ENCODE assay signal across 11 mouse cellular contexts in the genomic region with DNA sequence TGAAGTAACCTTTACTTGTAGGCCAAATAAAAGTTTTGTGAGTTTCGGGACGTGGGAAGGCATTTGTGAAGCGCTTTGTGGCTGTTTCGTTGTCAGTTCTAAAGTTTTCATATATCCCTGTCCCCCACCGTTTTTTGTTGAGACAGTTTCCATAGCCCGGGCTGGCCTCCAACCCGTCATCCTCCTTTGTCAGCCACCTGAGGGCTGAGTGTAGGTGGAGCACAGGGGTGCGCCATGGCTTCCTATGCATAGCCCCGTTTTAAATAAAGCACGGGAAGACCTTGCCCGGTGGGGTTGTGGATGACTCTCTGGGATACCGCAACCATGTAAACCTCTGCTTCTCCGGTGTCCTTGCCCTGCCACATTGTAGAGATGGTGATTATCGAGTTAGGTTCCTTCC. TPM values are rescaled to one million over a fixed set of nuclear protein-coding genes. Genes with fewer than 3 reads are reported as not detected.
DNase-seq lines count a peak whose midpoint lies in the region; ATAC-seq and TF ChIP-seq lines count a peak whose summit lies in the region.
"Had no signal": no experiment of that assay in that cellular context is flagged by ENCODE, and none has a peak within 500 bp of the region (broad histone marks: within the 10 kb centered on the region; RNA-seq: fewer than 3 reads in every experiment).

No protein-coding gene starts in this region.

- H3K4me2 ChIP-seq in forebrain, embryonic 14.5 days (ENCODE audit: low read length), result peak overlapping the region; percentile 93; the same call in 1 of the 2 replicates
- no peak overlapping the region for H3K4me2 ChIP-seq in forebrain, embryonic 12.5 days
- peak overlapping the region; percentile 93 for H3K4me2 ChIP-seq in liver, postnatal 0 days (ENCODE audit: low read depth, low read length)
- H3K4me2 ChIP-seq in liver, embryonic 12.5 days, result no peak overlapping the region
- H3K4me2 ChIP-seq in embryonic facial prominence, embryonic 15.5 days (replicated peaks), result peak overlapping the region; percentile 78
- H3K4me2 ChIP-seq in limb, embryonic 14.5 days (replicated peaks; ENCODE audit: low read depth, low read length, severe bottlenecking), result peak overlapping the region; percentile 56

- WGBS in forebrain, embryonic 14.5 days, result 78% methylated on average over 14 of the region's 14 CpGs
- 82% methylated on average over 14 of the region's 14 CpGs for WGBS in forebrain, embryonic 12.5 days
- WGBS in liver, postnatal 0 days (ENCODE audit: insufficient replicate concordance), result 82% methylated on average over 14 of the region's 14 CpGs
- WGBS in liver, embryonic 12.5 days (ENCODE audit: insufficient replicate concordance), result 70% methylated on average over 14 of the region's 14 CpGs
- WGBS in embryonic facial prominence, embryonic 15.5 days, result 71% methylated on average over 14 of the region's 14 CpGs
- WGBS in limb, embryonic 14.5 days, result 73% methylated on average over 14 of the region's 14 CpGs

- peaks cover 7% of the 10 kb centered on the region for H3K4me1 ChIP-seq in forebrain, embryonic 14.5 days (ENCODE audit: control insufficient read depth, insufficient read depth, low read length)
- peaks cover 17% of the 10 kb centered on the region for H3K4me1 ChIP-seq in forebrain, embryonic 12.5 days
- H3K4me1 ChIP-seq in liver, postnatal 0 days (ENCODE audit: insufficient read depth), result peaks cover 18% of the 10 kb centered on the region
- H3K4me1 ChIP-seq in liver, embryonic 12.5 days, result peaks cover 28% of the 10 kb centered on the region
- peaks cover 32% of the 10 kb centered on the region for H3K4me1 ChIP-seq in embryonic facial prominence, embryonic 15.5 days
- peaks cover 9% of the 10 kb centered on the region; the same call in 1 of the 2 replicates for H3K4me1 ChIP-seq in limb, embryonic 14.5 days (ENCODE audit: control insufficient read depth, insufficient read depth, low read length)

- H3K4me3 ChIP-seq in forebrain, embryonic 14.5 days (ENCODE audit: low read depth, low read length), result no peak overlapping the region
- H3K4me3 ChIP-seq in forebrain, embryonic 12.5 days (replicated peaks), result no peak overlapping the region
- peak overlapping the region; percentile 64; the same call in 1 of the 2 replicates for H3K4me3 ChIP-seq in liver, postnatal 0 days (ENCODE audit: low read depth, low read length)
- H3K4me3 ChIP-seq in liver, embryonic 12.5 days, result no peak overlapping the region
- H3K4me3 ChIP-seq in embryonic facial prominence, embryonic 15.5 days (replicated peaks), result peak overlapping the region; percentile 90
- peak overlapping the region; percentile 77; the same call in 1 of the 2 replicates for H3K4me3 ChIP-seq in limb, embryonic 14.5 days (replicated peaks; ENCODE audit: low read length)

- no peak for TF ChIP-seq POLR2A in limb, embryonic 14.5 days (IDR thresholded peaks at IDR 0.05; ENCODE audit: borderline replicate concordance, extremely low read depth, insufficient read depth, insufficient read length)

- no peaks in the 10 kb centered on the region for H3K27me3 ChIP-seq in forebrain, embryonic 14.5 days (replicated peaks; ENCODE audit: control insufficient read depth, insufficient read depth, low read length)
- no peaks in the 10 kb centered on the region for H3K27me3 ChIP-seq in forebrain, embryonic 12.5 days
- no peaks in the 10 kb centered on the region for H3K27me3 ChIP-seq in liver, postnatal 0 days (ENCODE audit: insufficient read depth, low read length)
- H3K27me3 ChIP-seq in liver, embryonic 12.5 days (replicated peaks), result peaks cover 14% of the 10 kb centered on the region
- H3K27me3 ChIP-seq in embryonic facial prominence, embryonic 15.5 days, result no peaks in the 10 kb centered on the region
- H3K27me3 ChIP-seq in limb, embryonic 14.5 days (ENCODE audit: control insufficient read depth, insufficient read depth, low read length), result no peaks in the 10 kb centered on the region

- peaks cover 17% of the 10 kb centered on the region for H3K36me3 ChIP-seq in forebrain, embryonic 14.5 days (ENCODE audit: control insufficient read depth, insufficient read depth, low read length)
- H3K36me3 ChIP-seq in forebrain, embryonic 12.5 days (replicated peaks), result peaks cover 4% of the 10 kb centered on the region
- H3K36me3 ChIP-seq in liver, postnatal 0 days (replicated peaks; ENCODE audit: insufficient read depth, low read length), result peaks cover 4% of the 10 kb centered on the region; the same call in 1 of the 2 replicates
- H3K36me3 ChIP-seq in liver, embryonic 12.5 days, result peaks cover 18% of the 10 kb centered on the region
- peaks cover 5% of the 10 kb centered on the region; the same call in 1 of the 2 replicates for H3K36me3 ChIP-seq in embryonic facial prominence, embryonic 15.5 days
- peaks cover 14% of the 10 kb centered on the region for H3K36me3 ChIP-seq in limb, embryonic 14.5 days (ENCODE audit: control insufficient read depth, insufficient read depth, low read length)

- no peak for TF ChIP-seq EP300 in liver, postnatal 0 days (IDR thresholded peaks at IDR 0.05; ENCODE audit: low read depth)

- ATAC-seq in forebrain, embryonic 14.5 days, result no peak
- ATAC-seq in forebrain, embryonic 12.5 days (ENCODE audit: low FRiP score), result no peak
- ATAC-seq in liver, postnatal 0 days, result no peak
- no peak for ATAC-seq in liver, embryonic 12.5 days
- ATAC-seq in embryonic facial prominence, embryonic 15.5 days (ENCODE audit: insufficient number of reproducible peaks, low FRiP score, low TSS enrichment, low read depth), result no peak
- no peak for ATAC-seq in limb, embryonic 14.5 days (ENCODE audit: low FRiP score, low read depth)

- no peak overlapping the region for H3K27ac ChIP-seq in forebrain, embryonic 14.5 days (ENCODE audit: low read depth, low read length)
- no peak overlapping the region for H3K27ac ChIP-seq in forebrain, embryonic 12.5 days
- no peak overlapping the region for H3K27ac ChIP-seq in liver, postnatal 0 days (ENCODE audit: low read depth)
- no peak overlapping the region for H3K27ac ChIP-seq in liver, embryonic 12.5 days
- no peak overlapping the region for H3K27ac ChIP-seq in embryonic facial prominence, embryonic 15.5 days (replicated peaks)
- no peak overlapping the region for H3K27ac ChIP-seq in limb, embryonic 14.5 days (replicated peaks; ENCODE audit: low read depth, low read length)

- TF ChIP-seq CTCF in liver, postnatal 0 days (IDR thresholded peaks at IDR 0.05; ENCODE audit: low read depth), result no peak

- H3K9ac ChIP-seq in forebrain, embryonic 14.5 days (ENCODE audit: low read length), result no peak overlapping the region
- no peak overlapping the region for H3K9ac ChIP-seq in forebrain, embryonic 12.5 days
- H3K9ac ChIP-seq in liver, postnatal 0 days (replicated peaks), result no peak overlapping the region
- H3K9ac ChIP-seq in liver, embryonic 12.5 days, result no peak overlapping the region
- H3K9ac ChIP-seq in embryonic facial prominence, embryonic 15.5 days, result 0 out of 2 replicates have a peak overlapping the region, but pooled peaks have one; percentile 82
- no peak overlapping the region for H3K9ac ChIP-seq in limb, embryonic 14.5 days (ENCODE audit: low read depth, low read length, severe bottlenecking)

- no peak for DNase-seq in forebrain, embryonic 14.5 days (ENCODE audit: low spot score)
- no peak for DNase-seq in liver, postnatal 0 days
- no peak for DNase-seq in limb, embryonic 14.5 days (ENCODE audit: low spot score)
- DNase-seq in retina, postnatal 1 day, result no peak
- DNase-seq in layer of hippocampus, adult 9-11 months, result no peak
- DNase-seq: embryo, embryonic 11 days; gastrocnemius, postnatal 25 days; kidney, adult 9 months had no signal

- no peaks in the 10 kb centered on the region for H3K9me3 ChIP-seq in forebrain, embryonic 14.5 days (replicated peaks; ENCODE audit: control insufficient read depth, low read length)
- H3K9me3 ChIP-seq in forebrain, embryonic 12.5 days, result no peaks in the 10 kb centered on the region
- H3K9me3 ChIP-seq in liver, postnatal 0 days (ENCODE audit: low read length), result no peaks in the 10 kb centered on the region
- H3K9me3 ChIP-seq in liver, embryonic 12.5 days (replicated peaks), result no peaks in the 10 kb centered on the region
- H3K9me3 ChIP-seq in embryonic facial prominence, embryonic 15.5 days (replicated peaks), result no peaks in the 10 kb centered on the region
- H3K9me3 ChIP-seq in limb, embryonic 14.5 days (ENCODE audit: control insufficient read depth, low read length), result no peaks in the 10 kb centered on the region

RNA-seq across cellular contexts. Expression of gene Farp2, which starts 1.3 kb away (rescaled TPM):
- polyA plus RNA-seq in forebrain, embryonic 14.5 days (2014; fragmentation: Nextera tagmentation; extraction: Ambion mirVana), result 2.9 and 3.7 TPM in 2 replicates
- 4.6 and 5.0 TPM in 2 replicates for polyA plus RNA-seq in forebrain, embryonic 12.5 days (2016; fragmentation: Nextera tagmentation; extraction: Ambion mirVana)
- polyA plus RNA-seq in liver, postnatal 0 days (2015; fragmentation: Nextera tagmentation; extraction: Ambion mirVana), result 3.9 and 4.0 TPM in 2 replicates
- polyA plus RNA-seq in liver, embryonic 12.5 days (2016; fragmentation: Nextera tagmentation; extraction: Ambion mirVana), result 1.2 and 1.5 TPM in 2 replicates
- polyA plus RNA-seq in embryonic facial prominence, embryonic 15.5 days (2015; fragmentation: Nextera tagmentation; extraction: Ambion mirVana), result 10.9 and 11.3 TPM in 2 replicates
- 8.7 and 9.3 TPM in 2 replicates for polyA plus RNA-seq in limb, embryonic 14.5 days (2012; rRNA removed)
- 7.5 and 9.2 TPM in 2 replicates for polyA plus RNA-seq in limb, embryonic 14.5 days (2014; fragmentation: Nextera tagmentation; extraction: Ambion mirVana)

RNA-seq across cellular contexts. Expression of gene Hdlbp, which starts 34.6 kb away (rescaled TPM):
- 63.8 and 73.8 TPM in 2 replicates for polyA plus RNA-seq in forebrain, embryonic 14.5 days (2014; fragmentation: Nextera tagmentation; extraction: Ambion mirVana)
- 97.6 and 106 TPM in 2 replicates for polyA plus RNA-seq in forebrain, embryonic 12.5 days (2016; fragmentation: Nextera tagmentation; extraction: Ambion mirVana)
- polyA plus RNA-seq in liver, postnatal 0 days (2015; fragmentation: Nextera tagmentation; extraction: Ambion mirVana), result 106 and 131 TPM in 2 replicates
- 88.7 and 92.8 TPM in 2 replicates for polyA plus RNA-seq in liver, embryonic 12.5 days (2016; fragmentation: Nextera tagmentation; extraction: Ambion mirVana)
- 186 and 188 TPM in 2 replicates for polyA plus RNA-seq in embryonic facial prominence, embryonic 15.5 days (2015; fragmentation: Nextera tagmentation; extraction: Ambion mirVana)
- 169 and 196 TPM in 2 replicates for polyA plus RNA-seq in limb, embryonic 14.5 days (2012; rRNA removed)
- 163 and 180 TPM in 2 replicates for polyA plus RNA-seq in limb, embryonic 14.5 days (2014; fragmentation: Nextera tagmentation; extraction: Ambion mirVana)

Comparison
In these comparisons a context has a peak if more than half of its experiments do, and no peak if none do; other contexts are left out.
1. H3K4me2 ChIP-seq: peak in forebrain, embryonic 14.5 days (single experiment), liver, postnatal 0 days (single experiment), embryonic facial prominence, embryonic 15.5 days (single experiment) and limb, embryonic 14.5 days (single experiment); none in forebrain, embryonic 12.5 days (single experiment) and liver, embryonic 12.5 days (single experiment).
2. H3K4me3 ChIP-seq: peak in liver, postnatal 0 days (single experiment), embryonic facial prominence, embryonic 15.5 days (single experiment) and limb, embryonic 14.5 days (single experiment); none in forebrain, embryonic 14.5 days (single experiment), forebrain, embryonic 12.5 days (single experiment) and liver, embryonic 12.5 days (single experiment).